Mouse (Mus musculus): Measurements from ENCODE around the gene Asgr2. TPM values are rescaled to one million over a fixed set of nuclear protein-coding genes. Genes with fewer than 3 reads are reported as not detected.

Gene Asgr2
- polyA plus RNA-seq (2012; ENCODE audit: insufficient read depth, insufficient read length, missing spikeins) = 1.4 and 2.3 TPM in 2 replicates

DNA sequence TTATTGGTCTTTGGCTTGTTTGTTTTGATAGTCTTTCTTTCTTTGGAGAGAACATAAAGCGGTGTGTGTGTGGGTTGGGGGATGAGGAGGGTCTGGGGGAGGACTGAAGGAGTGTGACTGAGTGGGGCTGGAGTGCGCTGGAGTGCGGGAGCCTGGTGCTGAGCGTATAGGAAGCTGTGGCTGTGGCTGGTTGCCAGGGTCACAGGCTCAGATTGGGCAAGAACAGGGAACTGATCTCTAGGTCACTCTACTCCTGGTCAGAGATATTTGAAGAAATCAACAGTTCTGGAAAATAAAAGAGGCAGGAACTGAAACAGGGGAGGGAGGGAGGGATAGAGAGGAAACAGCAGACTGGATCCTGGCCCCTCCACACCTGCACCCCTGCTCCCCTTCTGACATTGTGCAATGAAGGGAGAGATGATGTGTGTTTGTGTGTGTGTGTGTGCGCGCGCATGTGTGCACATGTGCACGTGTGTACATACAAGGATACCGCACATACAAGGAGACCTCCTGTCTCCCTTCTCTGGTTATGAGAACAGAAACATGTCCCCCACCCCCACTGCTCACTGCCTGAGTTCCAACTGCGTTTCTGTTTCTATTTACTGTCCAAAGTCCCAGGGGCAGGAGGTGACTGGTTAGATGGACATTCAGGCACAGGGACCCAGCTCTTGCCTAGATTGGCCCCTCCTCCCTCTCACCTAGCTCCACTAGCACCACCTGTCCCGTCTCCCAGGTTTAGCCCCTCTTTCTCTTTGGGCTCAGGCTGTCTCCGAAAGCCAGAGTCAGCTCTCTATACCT lies at the start of gene Asgr2:
TSS of gene Asgr2 (plus strand) at position 659 of the 798 bp plus-strand sequence.
- Histone ChIP-seq H3K4me3 (ENCODE audit: insufficient read depth, low read length) (peak within 1 kb of the TSS; percentile 26), H3K27ac (ENCODE audit: insufficient read depth, low read depth, low read length) (peak within 1 kb of the TSS; percentile 89), H3K4me1 (ENCODE audit: control insufficient read depth, insufficient read depth, low read length) (peaks cover 52% of the 10 kb centered on the region)
- no peak for TF ChIP-seq CTCF (IDR thresholded peaks at IDR 0.05; ENCODE audit: low read depth, low read length)
- no peak for TF ChIP-seq POLR2A (IDR thresholded peaks at IDR 0.05; ENCODE audit: borderline replicate concordance, low read depth, low read length)

DNA sequence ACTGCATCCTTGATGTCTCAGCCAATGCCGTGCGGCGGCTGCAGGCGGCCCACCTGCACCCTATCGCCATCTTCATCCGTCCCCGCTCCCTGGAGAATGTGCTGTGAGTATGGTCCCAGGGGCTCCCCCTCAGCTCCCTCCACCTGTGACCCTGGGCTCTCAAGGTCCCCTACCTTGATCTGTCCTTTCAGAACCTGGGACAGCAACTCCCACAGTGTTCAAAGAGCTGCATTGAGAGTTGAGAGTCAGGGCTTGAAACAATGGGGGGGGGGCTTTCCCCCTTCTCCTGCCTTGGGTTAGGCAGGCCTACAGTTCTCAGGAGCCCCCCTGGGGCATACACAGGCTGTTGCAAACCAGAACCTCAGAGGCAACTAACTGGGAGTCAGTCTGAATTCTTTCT lies 48.8 kb upstream of the Asgr2 start:
- TF ChIP-seq CTCF (IDR thresholded peaks at IDR 0.05; ENCODE audit: low read depth, low read length) (no peak), POLR2A (IDR thresholded peaks at IDR 0.05; ENCODE audit: borderline replicate concordance, low read depth, low read length) (no peak)
- Histone ChIP-seq H3K4me3 (ENCODE audit: insufficient read depth, low read length) (no peak overlapping the region), H3K4me1 (ENCODE audit: control insufficient read depth, insufficient read depth, low read length) (no peaks in the 10 kb centered on the region), H3K27ac (ENCODE audit: insufficient read depth, low read depth, low read length) (no peak overlapping the region)

DNA sequence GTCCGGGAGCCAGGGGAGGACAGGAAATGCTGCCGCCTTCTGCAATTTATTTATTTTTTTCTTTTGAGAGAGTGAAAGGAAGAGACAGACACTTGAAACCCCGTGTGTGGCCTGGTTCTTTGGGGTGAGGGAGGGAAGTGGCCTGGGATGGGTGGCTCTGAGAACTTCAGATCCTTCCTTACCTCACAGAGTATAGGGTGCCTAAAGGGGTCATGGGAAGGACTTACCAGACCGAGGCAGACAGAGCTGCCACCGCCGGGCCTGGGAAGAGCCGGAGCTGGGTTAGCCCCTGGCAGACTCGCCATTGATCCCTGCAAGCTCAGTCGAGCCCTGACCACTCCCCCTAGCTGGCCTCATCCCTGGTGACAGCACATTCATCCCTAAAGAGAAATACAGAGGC lies 47.0 kb upstream of the Asgr2 start:
- H3K4me3 ChIP-seq (ENCODE audit: insufficient read depth, low read length) = no peak overlapping the region
- H3K27ac ChIP-seq (ENCODE audit: insufficient read depth, low read depth, low read length) = no peak overlapping the region
- TF ChIP-seq POLR2A (IDR thresholded peaks at IDR 0.05; ENCODE audit: borderline replicate concordance, low read depth, low read length) (no peak), CTCF (IDR thresholded peaks at IDR 0.05; ENCODE audit: low read depth, low read length) (no peak)
- H3K4me1 ChIP-seq (ENCODE audit: control insufficient read depth, insufficient read depth, low read length) = no peaks in the 10 kb centered on the region

DNA sequence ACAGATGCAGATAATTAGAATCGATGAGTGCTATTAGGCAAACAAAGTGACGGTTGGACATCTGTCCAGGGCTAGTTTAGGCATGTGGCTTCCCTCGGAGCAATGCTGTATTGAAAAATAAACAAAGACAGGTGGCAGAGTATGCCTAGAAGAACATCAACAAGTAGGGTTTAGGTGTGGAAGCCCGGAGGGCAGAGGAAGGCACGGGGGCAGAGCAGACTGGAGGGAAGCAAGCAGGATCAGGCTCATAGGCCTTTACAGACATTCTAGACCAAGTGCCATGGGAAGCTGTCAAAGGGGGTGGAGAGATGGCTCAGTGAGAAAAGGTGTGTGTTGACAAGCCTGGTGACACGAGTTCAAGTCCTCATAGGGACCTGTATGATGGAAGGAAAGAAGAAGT lies 43.1 kb upstream of the Asgr2 start:
- H3K4me1 ChIP-seq (ENCODE audit: control insufficient read depth, insufficient read depth, low read length) = no peaks in the 10 kb centered on the region
- TF ChIP-seq POLR2A (IDR thresholded peaks at IDR 0.05; ENCODE audit: borderline replicate concordance, low read depth, low read length) (no peak), CTCF (IDR thresholded peaks at IDR 0.05; ENCODE audit: low read depth, low read length) (no peak)
- no peak overlapping the region for H3K27ac ChIP-seq (ENCODE audit: insufficient read depth, low read depth, low read length)
- no peak overlapping the region for H3K4me3 ChIP-seq (ENCODE audit: insufficient read depth, low read length)

DNA sequence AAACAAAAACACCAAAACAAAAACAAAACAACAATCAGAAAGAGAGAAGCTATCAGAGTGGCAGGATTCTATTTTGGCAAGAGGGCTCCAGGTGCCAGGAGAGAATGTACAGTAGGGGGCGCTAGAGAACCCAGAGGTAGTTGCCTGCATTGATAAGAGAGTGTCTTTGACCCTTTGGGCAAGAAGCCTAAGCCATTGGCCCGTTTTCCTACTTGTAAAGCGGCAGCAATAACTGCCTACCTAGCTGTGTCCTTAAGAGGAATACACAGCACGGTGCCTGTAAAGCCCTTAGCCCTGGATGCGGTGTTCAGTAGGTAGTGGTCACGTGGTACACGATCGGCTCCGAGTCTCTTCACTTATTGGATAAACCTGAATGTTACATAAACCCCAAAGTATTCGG lies 42.6 kb upstream of the Asgr2 start:
- TF ChIP-seq CTCF (IDR thresholded peaks at IDR 0.05; ENCODE audit: low read depth, low read length) (no peak), POLR2A (IDR thresholded peaks at IDR 0.05; ENCODE audit: borderline replicate concordance, low read depth, low read length) (no peak)
- H3K4me1 ChIP-seq (ENCODE audit: control insufficient read depth, insufficient read depth, low read length) = no peaks in the 10 kb centered on the region

DNA sequence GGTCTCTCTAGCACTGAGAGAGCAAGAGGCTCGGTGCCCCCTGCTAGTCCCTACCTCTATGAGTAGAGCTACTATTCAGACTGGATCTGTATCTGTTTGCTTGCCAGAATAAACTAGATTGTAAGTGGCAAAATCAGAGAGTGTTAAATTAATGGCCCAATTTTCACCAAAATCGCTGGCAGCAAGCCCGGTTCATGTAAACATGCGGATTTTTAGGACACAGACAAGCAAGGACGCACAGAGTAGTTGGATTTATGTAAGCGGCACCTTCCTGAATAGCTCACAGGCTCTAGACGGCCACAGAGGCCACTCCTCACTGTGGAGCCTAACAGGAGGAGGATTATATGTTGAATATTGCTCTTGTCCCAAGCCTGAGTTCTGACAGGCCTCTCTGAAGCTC lies 39.3 kb upstream of the Asgr2 start:
- Histone ChIP-seq H3K27ac (ENCODE audit: insufficient read depth, low read depth, low read length) (no peak overlapping the region), H3K4me3 (ENCODE audit: insufficient read depth, low read length) (no peak overlapping the region), H3K4me1 (ENCODE audit: control insufficient read depth, insufficient read depth, low read length) (no peaks in the 10 kb centered on the region)
- TF ChIP-seq CTCF (IDR thresholded peaks at IDR 0.05; ENCODE audit: low read depth, low read length) = no peak
- no peak for TF ChIP-seq POLR2A (IDR thresholded peaks at IDR 0.05; ENCODE audit: borderline replicate concordance, low read depth, low read length)

More for the DNA sequence above, 42.6 kb upstream of the Asgr2 start:
- no peak overlapping the region for H3K27ac ChIP-seq (ENCODE audit: insufficient read depth, low read depth, low read length)
- H3K4me3 ChIP-seq (ENCODE audit: insufficient read depth, low read length) = no peak overlapping the region

DNA sequence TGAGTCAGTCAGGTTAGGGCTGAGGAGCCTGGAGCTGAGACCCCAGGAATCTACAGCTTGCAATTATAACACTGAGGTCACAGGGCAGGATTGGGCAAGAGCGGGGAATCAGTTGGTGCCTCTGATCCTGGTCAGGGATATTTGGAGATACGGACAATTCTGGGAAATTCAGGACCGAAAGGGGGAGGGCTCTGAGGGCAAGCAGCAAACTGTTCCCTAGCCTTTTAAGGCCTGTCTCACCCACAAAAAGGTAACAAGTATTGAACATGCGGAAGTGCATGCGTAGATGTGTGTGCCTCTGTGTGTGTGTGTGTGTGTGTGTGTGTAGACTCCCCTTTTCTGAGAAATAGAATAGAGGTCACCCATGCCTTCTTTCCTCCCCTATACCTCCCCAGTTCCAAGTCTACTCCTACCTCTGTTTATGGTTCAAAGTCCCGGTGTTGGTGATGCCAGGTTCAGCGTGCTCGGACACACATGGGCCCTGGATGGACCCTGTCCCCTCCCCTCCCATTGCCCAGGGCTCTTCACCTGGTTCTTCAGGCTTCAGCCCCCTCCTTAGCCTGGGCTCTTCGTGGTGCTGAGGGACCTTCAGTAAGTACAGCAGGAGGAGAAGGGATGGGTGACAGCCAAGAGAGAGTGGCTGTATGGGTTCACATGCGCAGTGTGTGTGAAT lies 38.4 kb upstream of the Asgr2 start, which contains the start of gene Asgr1:
TSS of gene Asgr1 (plus strand) at position 188 of the 673 bp plus-strand sequence.
- Histone ChIP-seq H3K27ac (ENCODE audit: insufficient read depth, low read depth, low read length) (no peak within 1 kb of the TSS), H3K4me1 (ENCODE audit: control insufficient read depth, insufficient read depth, low read length) (no peaks in the 10 kb centered on the region), H3K4me3 (ENCODE audit: insufficient read depth, low read length) (no peak within 1 kb of the TSS)
- TF ChIP-seq POLR2A (IDR thresholded peaks at IDR 0.05; ENCODE audit: borderline replicate concordance, low read depth, low read length) (no peak), CTCF (IDR thresholded peaks at IDR 0.05; ENCODE audit: low read depth, low read length) (no peak)

DNA sequence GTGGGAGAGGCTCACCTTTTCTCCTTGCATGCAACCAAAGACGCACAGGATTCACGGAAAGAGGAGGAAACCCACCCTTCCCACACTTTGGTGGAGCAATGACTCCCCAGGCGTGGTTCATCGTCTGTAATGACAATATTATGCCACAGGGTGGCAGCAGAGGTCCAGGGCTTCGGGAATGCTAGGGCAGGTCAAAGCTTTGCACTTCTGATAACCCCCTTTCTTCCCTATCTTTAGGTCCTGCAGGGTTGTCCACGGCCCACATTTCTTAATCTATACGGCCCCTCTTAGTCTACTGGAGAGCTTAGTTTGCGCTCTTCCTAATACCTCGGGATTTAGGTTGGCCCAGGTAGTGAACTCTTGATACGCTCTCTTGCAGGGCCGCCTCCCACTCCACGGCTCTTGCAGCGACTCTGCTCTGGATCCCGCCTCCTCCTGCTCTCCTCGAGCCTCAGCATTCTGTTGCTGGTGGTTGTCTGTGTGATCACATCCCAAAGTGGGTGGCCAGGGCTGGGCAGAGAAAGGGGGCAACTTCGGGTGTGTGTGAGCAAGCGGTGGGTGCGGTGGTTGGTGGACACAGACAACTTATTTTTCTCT lies 36.7 kb upstream of the Asgr2 start:
- H3K4me3 ChIP-seq (ENCODE audit: insufficient read depth, low read length) = no peak overlapping the region
- no peaks in the 10 kb centered on the region for H3K4me1 ChIP-seq (ENCODE audit: control insufficient read depth, insufficient read depth, low read length)
- no peak for TF ChIP-seq POLR2A (IDR thresholded peaks at IDR 0.05; ENCODE audit: borderline replicate concordance, low read depth, low read length)
- peak; percentile 89 for TF ChIP-seq CTCF (IDR thresholded peaks at IDR 0.05; ENCODE audit: low read depth, low read length)
- H3K27ac ChIP-seq (ENCODE audit: insufficient read depth, low read depth, low read length) = no peak overlapping the region

DNA sequence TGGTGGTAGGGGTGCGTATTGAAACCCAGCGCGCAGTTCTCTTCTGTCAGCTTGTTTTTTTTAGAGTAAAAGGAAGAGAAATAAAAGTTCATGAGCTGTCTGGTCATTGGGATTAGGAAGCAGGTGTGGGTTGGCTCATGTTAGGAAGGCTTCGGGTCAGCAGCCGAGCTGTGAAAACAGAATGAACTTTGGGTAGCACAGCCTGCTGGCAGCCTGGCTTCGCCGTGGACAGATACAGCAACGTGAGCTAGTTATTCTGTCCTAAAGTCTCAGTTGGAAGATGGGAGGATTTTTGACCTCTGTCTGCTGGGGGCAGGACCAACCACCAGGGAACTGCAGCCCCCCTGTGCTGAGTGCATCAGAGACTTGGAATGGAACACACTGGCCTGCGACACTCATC lies 34.6 kb upstream of the Asgr2 start:
- Histone ChIP-seq H3K4me1 (ENCODE audit: control insufficient read depth, insufficient read depth, low read length) (no peaks in the 10 kb centered on the region), H3K4me3 (ENCODE audit: insufficient read depth, low read length) (no peak overlapping the region), H3K27ac (ENCODE audit: insufficient read depth, low read depth, low read length) (no peak overlapping the region)
- TF ChIP-seq CTCF (IDR thresholded peaks at IDR 0.05; ENCODE audit: low read depth, low read length) (no peak), POLR2A (IDR thresholded peaks at IDR 0.05; ENCODE audit: borderline replicate concordance, low read depth, low read length) (no peak)

DNA sequence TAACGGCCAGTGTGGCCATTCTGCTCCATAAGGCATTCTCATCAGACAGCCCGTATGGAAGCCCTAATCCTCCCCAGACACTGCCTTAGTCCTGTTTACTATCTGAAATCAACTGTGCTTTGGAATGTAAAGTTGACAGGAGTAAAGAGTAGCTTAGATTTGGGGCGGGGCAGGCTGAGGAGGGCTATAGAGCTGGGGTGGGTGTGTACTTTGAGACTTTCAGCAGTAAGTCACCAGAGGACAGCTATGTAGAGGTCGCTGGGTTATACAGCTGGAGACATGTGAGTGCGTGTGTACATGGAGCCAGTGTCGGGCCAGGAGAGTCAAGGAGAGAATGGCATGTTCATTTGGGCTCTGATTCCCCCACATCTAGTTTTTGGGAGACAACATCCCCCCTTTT lies 32.5 kb upstream of the Asgr2 start:
- no peaks in the 10 kb centered on the region for H3K4me1 ChIP-seq (ENCODE audit: control insufficient read depth, insufficient read depth, low read length)
- no peak overlapping the region for H3K27ac ChIP-seq (ENCODE audit: insufficient read depth, low read depth, low read length)
- H3K4me3 ChIP-seq (ENCODE audit: insufficient read depth, low read length) = no peak overlapping the region
- TF ChIP-seq CTCF (IDR thresholded peaks at IDR 0.05; ENCODE audit: low read depth, low read length) (no peak), POLR2A (IDR thresholded peaks at IDR 0.05; ENCODE audit: borderline replicate concordance, low read depth, low read length) (no peak)
